Mouse (Mus musculus) liver, embryonic 13.5 days (tissue): ENCODE data around the gene Maats1. TPM values are rescaled to one million over a fixed set of nuclear protein-coding genes. Genes with fewer than 3 reads are reported as not detected.

Source experiments
- ATAC-seq: fragments of 200-750 bp; cut with Nextera tagmentation; 2 replicates; pipeline ENCODE4 v1.8.0; 2017; ENCODE audit warnings: low read depth, mild to moderate bottlenecking, moderate number of reproducible peaks, moderate library complexity
- DNase-seq: peaks from one replicate; pipeline ENCODE4 v3.0.0; 2022
- H3K27ac ChIP-seq: fragments of 300-500 bp; sonication (generic); 2 replicates; pipeline ENCODE4 v1.5.1; 2015; ENCODE audit warnings: moderate library complexity, mild to moderate bottlenecking, inconsistent platforms
- H3K27me3 ChIP-seq: fragments of 300-500 bp; sonication (generic); 2 replicates; pipeline ENCODE4 v1.6.1; 2015; ENCODE audit warnings: mild to moderate bottlenecking, inconsistent platforms
- H3K36me3 ChIP-seq: fragments of 300-500 bp; sonication (generic); 2 replicates; pipeline ENCODE4 v1.6.1; 2015; ENCODE audit warnings: mild to moderate bottlenecking, inconsistent platforms
- H3K4me1 ChIP-seq: fragments of 300-500 bp; sonication (generic); replicated peaks from 2 replicates; pipeline ENCODE4 v1.6.1; 2015; ENCODE audit warnings: inconsistent platforms
- H3K4me2 ChIP-seq: fragments of 300-500 bp; sonication (generic); 2 replicates; pipeline ENCODE4 v1.6.1; 2015; ENCODE audit warnings: inconsistent platforms, mild to moderate bottlenecking, moderate library complexity
- H3K4me3 ChIP-seq: fragments of 300-500 bp; sonication (generic); replicated peaks from 2 replicates; pipeline ENCODE4 v1.5.1; 2015; ENCODE audit warnings: mild to moderate bottlenecking, inconsistent platforms
- H3K9ac ChIP-seq: fragments of 300-500 bp; sonication (generic); 2 replicates; pipeline ENCODE4 v1.6.1; 2015; ENCODE audit warnings: mild to moderate bottlenecking, inconsistent platforms
- H3K9me3 ChIP-seq: fragments of 300-500 bp; sonication (generic); replicated peaks from 2 replicates; pipeline ENCODE4 v1.6.1; 2016; ENCODE audit warnings: inconsistent platforms
- WGBS: fragments of 180-500 bp; shearing (Covaris S2); methylation state at CpG from one replicate; pipeline ENCODE4 v1.1.7; 2015; ENCODE audit not compliant: insufficient replicate concordance; 5-methylcytosine and 5-hydroxymethylcytosine counted together
- polyA plus RNA-seq: library from polyadenylated mRNA; unstranded; fragments of >200 nt; fragmentation: Nextera tagmentation; extraction: Ambion mirVana; gene quantifications from 2 replicates; pipeline ENCODE4 v1.2.1, GENCODE M21; 2015

Maats1 gene
- polyA plus RNA-seq, 1 experiment from 2014 or later, result not detected

DNA sequence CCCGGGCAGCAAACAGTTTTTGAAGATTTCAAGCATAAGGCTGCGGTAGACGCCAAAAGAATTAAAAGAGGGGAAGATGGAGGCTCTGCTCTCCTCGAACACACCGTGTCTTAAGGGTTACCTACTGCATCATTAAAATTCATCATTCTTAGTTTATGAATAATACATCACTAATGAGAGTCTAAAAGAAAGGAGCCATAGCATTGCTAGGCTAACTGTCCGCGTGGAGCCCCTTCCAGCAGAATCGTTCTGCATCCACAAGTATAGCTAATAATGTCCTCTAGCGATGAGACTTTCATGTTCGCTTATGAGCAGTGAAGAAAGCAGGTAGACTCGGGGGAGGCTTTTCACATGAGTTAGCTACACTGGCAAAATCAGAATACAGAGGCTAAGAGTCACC is 33.7 kb downstream of the Maats1 start:
- Histone ChIP-seq H3K27me3 (no peaks in the 10 kb centered on the region), H3K27ac (no peak overlapping the region), H3K36me3 (no peaks in the 10 kb centered on the region), H3K4me3 (no peak overlapping the region), H3K9me3 (no peaks in the 10 kb centered on the region), H3K9ac (no peak overlapping the region), H3K4me1 (peaks cover 8% of the 10 kb centered on the region; the same call in 1 of the 2 replicates), H3K4me2 (no peak overlapping the region)
- WGBS, result 80% methylated on average over 11 of the region's 11 CpGs
- ATAC-seq, result no peak
- DNase-seq, result no peak

DNA sequence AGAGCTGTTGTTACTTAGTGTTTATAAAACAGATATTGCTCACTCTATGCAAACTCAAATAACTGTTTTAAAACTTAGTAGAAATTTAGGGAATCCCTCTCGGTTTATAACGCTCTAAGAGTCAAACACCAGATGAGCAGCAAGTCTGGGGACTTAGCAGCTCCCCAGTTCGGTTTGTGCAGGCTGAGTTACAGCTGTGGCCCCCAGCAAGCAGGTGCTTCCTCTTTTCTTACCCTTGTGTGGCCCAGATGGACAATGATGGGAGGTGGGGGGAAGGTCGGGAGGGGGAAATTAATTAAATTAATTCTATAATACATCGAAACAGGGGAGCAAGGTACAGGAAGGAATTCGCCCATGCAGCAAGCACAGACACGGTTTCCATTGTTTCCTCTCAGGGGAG is 34.3 kb downstream of the Maats1 start:
- no peaks in the 10 kb centered on the region for H3K36me3 ChIP-seq
- no peak overlapping the region for H3K4me2 ChIP-seq
- no peak overlapping the region for H3K27ac ChIP-seq
- DNase-seq (no peak), ATAC-seq (no peak)
- 39% methylated on average over 7 of the region's 7 CpGs for WGBS
- H3K4me1 ChIP-seq, result peaks cover 8% of the 10 kb centered on the region; the same call in 1 of the 2 replicates
- no peaks in the 10 kb centered on the region for H3K9me3 ChIP-seq
- no peak overlapping the region for H3K9ac ChIP-seq
- no peak overlapping the region for H3K4me3 ChIP-seq
- H3K27me3 ChIP-seq, result no peaks in the 10 kb centered on the region

DNA sequence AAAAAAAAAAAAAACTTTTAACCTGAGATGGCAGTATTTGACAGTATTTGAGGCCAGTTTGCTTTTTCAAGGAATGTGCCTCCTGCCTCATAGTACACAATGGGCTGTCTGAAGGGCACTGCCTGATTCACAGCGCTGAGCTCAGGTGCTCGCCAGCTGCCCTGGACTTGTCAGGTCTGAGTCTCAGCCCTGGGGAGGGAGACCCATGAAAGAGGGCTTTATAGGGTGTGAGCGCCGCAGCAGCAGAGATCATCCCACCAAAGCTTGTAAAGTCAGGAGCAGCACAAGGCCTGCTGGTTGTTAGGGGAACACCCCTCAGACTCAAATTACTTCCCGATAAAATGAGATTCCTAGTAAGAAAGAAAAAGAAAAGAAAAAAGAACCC is 34.7 kb downstream of the Maats1 start:
- H3K36me3 ChIP-seq, result no peaks in the 10 kb centered on the region
- no peak overlapping the region for H3K4me2 ChIP-seq

DNA sequence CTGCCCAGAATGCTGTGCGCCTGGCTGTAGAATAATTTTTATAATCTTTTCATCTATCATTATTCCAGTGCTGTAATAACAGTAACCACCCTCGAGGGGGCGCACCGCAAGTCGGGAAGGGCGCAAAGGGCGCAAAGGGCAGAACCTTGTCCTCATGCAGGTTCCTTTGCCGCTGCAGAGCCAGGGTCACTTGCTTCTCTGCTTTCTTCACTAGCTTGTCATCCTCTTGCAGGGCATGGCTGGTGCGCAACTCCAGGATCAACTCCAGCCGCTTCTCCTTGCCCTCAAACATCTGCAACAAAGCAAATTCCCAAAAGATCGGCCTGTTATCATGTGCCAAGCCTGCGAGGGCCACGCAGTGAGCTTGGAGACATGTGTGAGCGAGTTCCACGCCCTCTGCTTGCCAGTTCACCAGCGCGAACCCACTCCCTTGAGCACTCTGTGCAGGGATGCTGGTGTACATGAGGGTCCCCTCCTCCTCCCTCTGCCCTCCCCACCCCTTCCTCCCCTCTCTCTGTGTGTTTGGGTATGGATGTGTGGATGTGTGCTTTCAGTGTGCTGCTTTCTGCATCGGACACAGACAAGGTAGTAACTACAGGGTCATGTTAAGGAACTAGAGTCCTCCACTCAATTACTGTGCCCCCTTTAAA is 35.2 kb downstream of the Maats1 start:
- Histone ChIP-seq H3K27me3 (no peaks in the 10 kb centered on the region), H3K9me3 (no peaks in the 10 kb centered on the region), H3K9ac (no peak overlapping the region), H3K36me3 (no peaks in the 10 kb centered on the region), H3K27ac (no peak overlapping the region), H3K4me2 (no peak overlapping the region), H3K4me1 (peaks cover 8% of the 10 kb centered on the region; the same call in 1 of the 2 replicates), H3K4me3 (no peak overlapping the region)
- ATAC-seq (no peak), DNase-seq (peak; percentile 13)
- 42% methylated on average over 18 of the region's 18 CpGs for WGBS

More for the DNA sequence above, 34.7 kb downstream of the Maats1 start:
- Histone ChIP-seq H3K9me3 (no peaks in the 10 kb centered on the region), H3K9ac (no peak overlapping the region), H3K27me3 (no peaks in the 10 kb centered on the region), H3K4me1 (peaks cover 8% of the 10 kb centered on the region; the same call in 1 of the 2 replicates), H3K4me3 (no peak overlapping the region), H3K27ac (no peak overlapping the region)
- DNase-seq (no peak), ATAC-seq (no peak)
- 65% methylated on average over 5 of the region's 5 CpGs for WGBS

DNA sequence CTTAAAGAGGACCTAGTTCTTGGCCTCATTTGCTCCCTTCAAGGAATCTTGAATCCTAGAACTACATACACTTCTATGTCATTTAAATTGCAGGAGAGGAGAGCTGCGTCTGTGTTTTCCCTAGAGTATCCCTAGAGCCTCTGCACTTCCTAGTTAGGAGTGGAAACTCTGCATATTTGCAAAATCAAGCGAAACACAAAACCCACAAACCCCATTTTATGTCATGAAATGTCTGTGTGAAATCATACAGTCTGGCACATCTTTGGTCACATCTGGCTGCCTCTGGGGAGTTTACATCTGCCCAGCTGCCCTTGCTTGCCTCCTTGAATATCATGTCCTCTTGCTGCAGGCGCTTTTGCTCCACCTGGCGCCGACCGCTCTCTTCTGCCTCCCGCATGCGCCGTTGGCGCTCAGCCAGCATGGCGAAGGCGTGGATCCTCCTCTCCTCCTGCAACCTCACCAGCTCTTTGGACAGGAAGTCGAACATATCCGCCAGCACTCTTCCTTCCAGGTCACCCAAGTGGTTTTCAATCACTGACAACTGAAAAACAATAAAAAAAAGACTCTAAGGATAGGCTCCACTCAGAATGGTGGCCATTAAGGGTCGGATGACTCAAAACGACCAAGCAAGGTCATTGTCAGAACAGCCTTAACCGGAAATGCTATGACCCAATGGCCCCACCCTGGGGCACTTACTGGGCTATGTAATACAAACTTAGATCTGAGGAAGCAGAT is 37.3 kb downstream of the Maats1 start:
- Histone ChIP-seq H3K9ac (no peak overlapping the region), H3K27ac (no peak overlapping the region), H3K4me2 (no peak overlapping the region), H3K4me3 (no peak overlapping the region), H3K27me3 (no peaks in the 10 kb centered on the region), H3K4me1 (peaks cover 8% of the 10 kb centered on the region; the same call in 1 of the 2 replicates), H3K9me3 (no peaks in the 10 kb centered on the region), H3K36me3 (no peaks in the 10 kb centered on the region)
- ATAC-seq, result no peak
- no peak for DNase-seq
- WGBS, result 70% methylated on average over 17 of the region's 17 CpGs

DNA sequence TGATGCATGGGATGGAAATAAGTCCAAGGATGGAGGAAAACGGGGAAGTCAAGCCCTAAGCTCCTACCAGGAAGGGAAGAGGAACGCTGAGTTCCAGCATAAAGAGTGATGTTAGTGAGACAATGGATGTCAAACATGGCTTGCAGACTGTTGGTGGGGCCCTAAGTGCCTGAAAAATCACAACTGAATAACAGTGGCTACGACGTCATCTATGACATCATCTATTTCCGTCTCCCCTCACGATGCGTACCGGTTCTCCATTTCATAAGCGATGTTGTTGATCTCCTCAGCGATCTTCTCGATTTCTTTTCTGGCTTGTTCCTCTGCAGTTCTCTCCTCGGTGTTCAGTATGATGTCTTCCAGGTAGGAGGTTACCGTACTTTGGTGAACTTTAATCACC is 39.6 kb downstream of the Maats1 start:
- H3K4me2 ChIP-seq, result no peak overlapping the region
- no peaks in the 10 kb centered on the region for H3K9me3 ChIP-seq
- H3K4me1 ChIP-seq, result peaks cover 8% of the 10 kb centered on the region; the same call in 1 of the 2 replicates
- no peak overlapping the region for H3K9ac ChIP-seq
- no peaks in the 10 kb centered on the region for H3K36me3 ChIP-seq
- H3K27me3 ChIP-seq, result no peaks in the 10 kb centered on the region
- ATAC-seq (no peak), DNase-seq (no peak)
- H3K27ac ChIP-seq, result no peak overlapping the region
- no peak overlapping the region for H3K4me3 ChIP-seq
- WGBS, result 74% methylated on average over 13 of the region's 13 CpGs

DNA sequence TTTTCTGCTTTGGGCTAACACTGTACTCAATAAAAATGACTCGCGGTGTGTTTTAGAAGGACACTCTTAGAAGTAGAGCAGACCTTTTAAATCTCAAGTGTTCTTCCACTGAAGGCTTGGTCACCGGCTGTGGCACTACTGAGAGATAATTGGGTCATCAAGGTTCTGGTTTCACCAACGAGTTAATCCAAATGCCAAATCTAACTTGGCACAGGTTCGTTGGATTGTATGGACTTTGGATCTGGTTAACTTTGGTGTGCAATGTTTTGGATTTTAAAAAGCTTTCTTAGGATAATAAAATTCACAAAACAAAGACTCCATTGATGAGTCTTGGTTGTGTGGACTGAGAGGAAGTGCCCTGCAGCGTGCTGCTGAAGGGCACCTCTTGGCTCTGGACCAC is 43.5 kb downstream of the Maats1 start:
- H3K4me3 ChIP-seq, result no peak overlapping the region
- 66% methylated on average over 6 of the region's 6 CpGs for WGBS
- H3K27ac ChIP-seq, result no peak overlapping the region
- no peaks in the 10 kb centered on the region for H3K27me3 ChIP-seq
- no peak overlapping the region for H3K4me2 ChIP-seq
- no peaks in the 10 kb centered on the region for H3K9me3 ChIP-seq
- H3K9ac ChIP-seq, result no peak overlapping the region
- 0 out of 2 replicates have a peak, but pooled peaks cover 3% of the 10 kb centered on the region for H3K4me1 ChIP-seq
- no peaks in the 10 kb centered on the region for H3K36me3 ChIP-seq
- no peak for ATAC-seq
- no peak for DNase-seq

DNA sequence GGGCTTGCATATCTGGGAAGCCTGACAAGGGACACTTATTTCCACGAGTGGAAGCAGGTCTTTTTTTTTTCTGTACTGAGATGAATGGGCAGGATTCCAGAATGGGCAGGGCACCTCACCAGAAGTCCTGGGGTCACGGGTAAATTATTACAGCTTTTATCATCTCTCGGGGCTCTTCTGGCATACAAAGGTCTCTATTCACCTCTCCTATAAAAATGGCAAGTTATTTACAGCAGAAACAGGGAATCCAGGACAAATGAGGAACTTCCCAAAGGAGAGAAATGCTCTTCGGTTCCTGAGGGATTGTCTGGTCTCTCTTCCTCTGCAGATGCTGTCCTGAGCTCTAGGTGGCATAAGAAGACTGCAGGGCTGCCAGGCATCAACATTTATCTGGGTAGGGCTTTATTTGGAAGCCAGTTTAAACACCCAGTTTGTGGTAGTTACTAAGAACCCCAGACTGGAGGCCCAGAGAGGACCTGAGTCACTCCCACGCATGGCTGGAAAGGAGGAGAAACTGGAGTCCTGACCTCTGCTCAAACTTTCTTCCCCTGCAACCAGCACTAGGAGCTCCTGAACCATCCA is 46.5 kb downstream of the Maats1 start:
- no peaks in the 10 kb centered on the region for H3K9me3 ChIP-seq
- no peak overlapping the region for H3K4me2 ChIP-seq
- no peaks in the 10 kb centered on the region for H3K27me3 ChIP-seq
- H3K36me3 ChIP-seq, result no peaks in the 10 kb centered on the region
- no peak for ATAC-seq
- H3K4me1 ChIP-seq, result 0 out of 2 replicates have a peak, but pooled peaks cover 6% of the 10 kb centered on the region
- H3K27ac ChIP-seq, result no peak overlapping the region; the same call in 1 of the 2 replicates
- no peak overlapping the region for H3K9ac ChIP-seq
- DNase-seq, result no peak
- 32% methylated on average over 5 of the region's 5 CpGs for WGBS
- no peak overlapping the region for H3K4me3 ChIP-seq

DNA sequence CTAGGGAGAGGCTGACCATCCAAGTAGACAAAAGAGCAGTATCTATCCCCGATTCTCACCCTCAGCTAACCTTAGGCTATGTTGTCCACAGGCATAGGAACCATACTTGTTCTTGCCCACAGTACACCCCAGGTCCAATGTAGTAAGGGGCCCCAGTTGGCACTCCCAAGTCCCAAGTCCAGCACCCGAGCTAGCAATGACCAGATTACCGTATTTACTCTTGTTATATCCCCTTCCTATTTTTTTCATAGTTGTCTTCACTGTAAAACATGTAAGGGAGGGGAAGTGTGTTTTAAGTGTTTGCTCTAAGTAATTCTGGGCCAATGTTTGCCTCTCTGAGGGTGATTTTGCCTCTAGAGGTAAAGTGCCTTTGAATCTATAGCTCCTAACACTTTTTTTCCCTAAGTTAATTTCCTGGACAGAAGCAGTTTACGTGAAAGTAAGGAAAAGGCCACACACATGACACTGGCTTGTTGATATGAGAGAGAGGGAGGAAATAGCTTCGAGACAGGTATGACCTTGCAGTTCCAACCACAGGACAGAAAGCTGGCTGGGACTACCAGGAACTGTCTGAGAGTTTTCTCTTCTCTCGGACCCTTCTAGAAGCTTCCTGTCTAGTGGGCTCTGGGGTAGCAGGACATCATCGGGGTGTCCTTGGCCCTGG is 47.1 kb downstream of the Maats1 start, which contains the start of gene Nr1i2:
Gene Nr1i2, minus strand, starts transcription at position 140 of the 664 bp plus-strand sequence.
- no peak for DNase-seq
- H3K9ac ChIP-seq, result peak within 1 kb of the TSS; percentile 53; the same call in 1 of the 2 replicates
- 0 out of 2 replicates have a peak, but pooled peaks cover 9% of the 10 kb centered on the region for H3K4me1 ChIP-seq
- peak within 1 kb of the TSS; percentile 39 for H3K27ac ChIP-seq
- H3K4me2 ChIP-seq, result peak within 1 kb of the TSS; percentile 48
- H3K27me3 ChIP-seq, result no peaks in the 10 kb centered on the region
- peak within 1 kb of the TSS; percentile 44 for H3K4me3 ChIP-seq
- no peaks in the 10 kb centered on the region for H3K36me3 ChIP-seq
- ATAC-seq, result peak; percentile 64
- WGBS, result 46% methylated on average over 7 of the region's 7 CpGs
- H3K9me3 ChIP-seq, result no peaks in the 10 kb centered on the region

DNA sequence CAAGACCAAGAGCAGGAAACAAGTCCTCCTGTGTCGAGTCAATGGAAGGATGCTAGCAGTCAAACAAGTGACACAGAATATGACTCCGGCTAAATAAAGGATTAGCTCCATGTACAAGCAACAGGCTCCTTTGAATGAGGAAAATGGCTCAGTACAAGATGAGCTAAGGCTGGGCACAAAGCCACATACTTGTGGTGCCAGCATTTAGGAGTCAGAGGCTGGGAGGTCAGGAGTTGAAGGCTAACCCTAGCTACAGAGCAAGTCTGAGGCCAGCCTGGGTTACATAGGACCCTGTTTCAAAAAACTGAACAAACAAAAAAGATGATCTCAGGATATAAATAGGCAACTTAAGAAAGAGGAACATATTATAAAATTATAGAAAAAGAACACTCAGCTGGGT is 51.8 kb downstream of the Maats1 start:
- H3K4me2 ChIP-seq, result no peak overlapping the region
- H3K4me1 ChIP-seq, result peaks cover 19% of the 10 kb centered on the region; the same call in 1 of the 2 replicates
- WGBS, result 55% methylated on average over 2 of the region's 2 CpGs
- H3K4me3 ChIP-seq, result no peak overlapping the region
- H3K36me3 ChIP-seq, result no peaks in the 10 kb centered on the region
- H3K9ac ChIP-seq, result no peak overlapping the region
- no peak overlapping the region for H3K27ac ChIP-seq
- H3K9me3 ChIP-seq, result no peaks in the 10 kb centered on the region
- no peaks in the 10 kb centered on the region for H3K27me3 ChIP-seq
- DNase-seq, result no peak
- ATAC-seq, result no peak

DNA sequence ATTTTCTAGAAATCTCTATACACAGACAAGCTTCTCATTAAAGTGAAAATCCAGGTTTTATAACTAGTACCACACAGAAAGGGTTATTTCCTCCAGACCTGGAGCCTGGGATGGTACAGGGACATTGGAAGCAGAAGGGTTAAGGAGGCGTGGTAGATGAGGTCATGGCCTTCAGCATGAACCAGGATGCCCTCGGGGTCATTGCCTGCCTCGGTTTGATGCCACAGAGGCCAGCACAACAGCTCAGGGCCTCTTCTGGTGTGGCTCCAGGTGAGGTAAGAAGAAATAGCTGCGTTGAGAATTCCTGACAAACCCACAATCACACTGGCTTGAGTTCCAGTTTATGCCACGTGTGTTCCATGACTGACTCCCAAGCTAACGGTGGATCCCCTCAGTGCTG is 53.1 kb downstream of the Maats1 start:
- no peak overlapping the region for H3K9ac ChIP-seq
- ATAC-seq (no peak), DNase-seq (no peak)
- H3K27ac ChIP-seq, result peak overlapping the region; percentile 58; the same call in 1 of the 2 replicates
- 29% methylated on average over 6 of the region's 6 CpGs for WGBS
- H3K4me2 ChIP-seq, result no peak overlapping the region
- peaks cover 19% of the 10 kb centered on the region; the same call in 1 of the 2 replicates for H3K4me1 ChIP-seq
- no peaks in the 10 kb centered on the region for H3K27me3 ChIP-seq
- H3K36me3 ChIP-seq, result no peaks in the 10 kb centered on the region
- no peaks in the 10 kb centered on the region for H3K9me3 ChIP-seq
- no peak overlapping the region for H3K4me3 ChIP-seq
